Mouse (Mus musculus) liver, postnatal 0 days (tissue): ENCODE measurements around the gene Esp6.

Experiments used
- CTCF ChIP-seq: sonication (generic); IDR thresholded peaks from 2 replicates; pipeline ENCODE4 v1.5.1; 2016; ENCODE audit warnings: antibody characterized with exemption, low read depth
- EP300 ChIP-seq: IDR thresholded peaks from 2 replicates; pipeline ENCODE4 v1.6.1; 2016; ENCODE audit warnings: antibody characterized with exemption, low read depth, mild to moderate bottlenecking

DNA sequence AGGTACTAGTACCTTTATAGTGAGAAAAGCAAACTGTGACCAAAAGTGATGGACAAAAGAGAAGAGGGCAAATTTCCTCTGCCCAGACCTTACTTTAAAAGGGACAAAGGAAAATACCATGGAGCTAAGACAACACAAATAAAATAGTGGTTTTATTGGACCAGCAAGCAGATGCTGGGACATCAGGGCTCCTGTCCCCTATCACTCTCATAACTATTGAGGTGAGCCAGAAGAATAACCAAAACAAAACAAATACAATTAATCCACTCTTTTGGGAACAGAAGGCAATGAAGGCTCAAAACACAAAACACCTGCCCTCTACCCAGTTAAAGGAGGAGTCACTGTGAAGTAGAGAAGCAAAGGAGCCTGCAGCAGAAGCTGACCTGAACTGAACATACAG lies 37.0 kb downstream of the Esp6 start, which contains the start of gene Esp4:
- TF ChIP-seq CTCF = no peak
- TF ChIP-seq EP300 = no peak
